Mouse (Mus musculus) liver, postnatal 0 days (tissue): ENCODE measurements around the gene Ucp2. TPM values are rescaled to one million over a fixed set of nuclear protein-coding genes. Genes with fewer than 3 reads are reported as not detected.

Experiments
- ATAC-seq: fragments of 200-750 bp; cut with Nextera tagmentation; 2 replicates; pipeline ENCODE4 v1.8.0; 2017; ENCODE audit warnings: mild to moderate bottlenecking, moderate library complexity
- DNase-seq: peaks from one replicate; pipeline ENCODE4 v3.0.0-alpha.2; 2016
- H3K27ac ChIP-seq: fragments of 300-500 bp; sonication (generic); 2 replicates; pipeline ENCODE4 v1.5.1; 2014; ENCODE audit warnings: antibody characterized with exemption, moderate library complexity, mild to moderate bottlenecking, low read depth
- H3K27me3 ChIP-seq: fragments of 300-500 bp; sonication (generic); 2 replicates; pipeline ENCODE4 v1.6.1; 2014; ENCODE audit warnings: low read length, control low read depth, mixed read lengths; ENCODE audit not compliant: insufficient read depth
- H3K36me3 ChIP-seq: fragments of 300-500 bp; sonication (generic); replicated peaks from 2 replicates; pipeline ENCODE4 v1.6.1; 2014; ENCODE audit warnings: mild to moderate bottlenecking, control low read depth, low read length, moderate library complexity, mixed read lengths; ENCODE audit not compliant: insufficient read depth
- H3K4me1 ChIP-seq: fragments of 300-500 bp; sonication (generic); 2 replicates; pipeline ENCODE4 v1.6.1; 2014; ENCODE audit warnings: antibody characterized with exemption, mild to moderate bottlenecking, control low read depth; ENCODE audit not compliant: insufficient read depth
- H3K4me2 ChIP-seq: fragments of 300-500 bp; sonication (generic); 2 replicates; pipeline ENCODE4 v1.6.1; 2014; ENCODE audit warnings: low read depth, mild to moderate bottlenecking, low read length, moderate library complexity, mixed read lengths
- H3K4me3 ChIP-seq: fragments of 300-500 bp; sonication (generic); 2 replicates; pipeline ENCODE4 v1.5.1; 2014; ENCODE audit warnings: low read depth, low read length
- H3K9ac ChIP-seq: fragments of 300-500 bp; sonication (generic); replicated peaks from 2 replicates; pipeline ENCODE4 v1.6.1; 2014; ENCODE audit warnings: mild to moderate bottlenecking, moderate library complexity
- H3K9me3 ChIP-seq: fragments of 300-500 bp; sonication (generic); 2 replicates; pipeline ENCODE4 v1.6.1; 2016; ENCODE audit warnings: mild to moderate bottlenecking, control low read depth, low read length, mixed read lengths
- CTCF ChIP-seq: sonication (generic); IDR thresholded peaks from 2 replicates; pipeline ENCODE4 v1.5.1; 2016; ENCODE audit warnings: antibody characterized with exemption, low read depth
- EP300 ChIP-seq: IDR thresholded peaks from 2 replicates; pipeline ENCODE4 v1.6.1; 2016; ENCODE audit warnings: antibody characterized with exemption, low read depth, mild to moderate bottlenecking
- WGBS: fragments of 180-500 bp; shearing (Covaris S2); extraction: QIAGEN DNeasy Blood & Tissue Kit; methylation state at CpG from one replicate; pipeline ENCODE4 v1.1.7; 2014; ENCODE audit not compliant: insufficient replicate concordance; 5-methylcytosine and 5-hydroxymethylcytosine counted together
- polyA plus RNA-seq: library from polyadenylated mRNA; unstranded; fragments of >200 nt; fragmentation: Nextera tagmentation; extraction: Ambion mirVana; gene quantifications from 2 replicates; pipeline ENCODE4 v1.2.1, GENCODE M21; 2015

Gene Ucp2
- polyA plus RNA-seq, 1 experiment from 2014 or later: 530 TPM

DNA sequence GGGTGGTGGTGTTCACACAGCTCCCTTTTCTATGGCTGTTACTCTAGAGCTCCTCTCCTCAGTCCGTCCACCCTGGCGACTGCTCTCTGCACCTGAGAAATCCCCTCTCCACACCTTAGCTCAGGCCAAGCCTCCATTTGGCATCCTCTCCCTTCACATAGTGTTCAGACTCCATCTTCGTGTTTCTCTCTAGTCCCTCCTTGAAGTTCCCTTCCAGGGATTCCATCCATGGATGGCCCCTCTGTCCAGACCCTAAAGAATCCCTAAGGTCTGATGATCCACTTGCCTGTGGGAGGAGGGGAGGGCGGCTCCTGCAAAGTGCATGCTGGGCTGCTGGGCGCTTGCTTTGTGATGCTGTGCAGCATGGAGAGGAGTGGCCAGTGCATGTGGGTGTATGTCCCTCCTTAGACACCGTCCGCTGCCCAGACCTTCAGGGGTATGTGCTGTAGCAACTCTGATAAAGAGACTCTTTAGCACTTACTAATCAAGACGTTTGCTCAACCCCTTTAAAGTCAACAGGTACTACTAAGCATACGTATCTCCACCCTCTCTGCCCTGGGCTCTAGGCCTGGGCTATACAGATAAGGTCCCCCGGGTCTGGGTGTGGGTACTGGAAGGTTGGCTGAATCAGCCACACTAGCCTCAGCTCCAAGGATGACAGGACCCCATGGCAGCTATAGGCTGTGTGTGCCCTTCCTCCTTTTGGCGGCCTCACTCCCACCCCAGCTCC lies 26.2 kb upstream of the Ucp2 start:
- Histone ChIP-seq H3K27me3 (no peaks in the 10 kb centered on the region), H3K36me3 (peaks cover 35% of the 10 kb centered on the region), H3K4me1 (peaks cover 67% of the 10 kb centered on the region), H3K27ac (peak overlapping the region; percentile 94), H3K9ac (peak overlapping the region; percentile 75), H3K9me3 (no peaks in the 10 kb centered on the region), H3K4me3 (peak overlapping the region; percentile 43), H3K4me2 (peak overlapping the region; percentile 75)
- ATAC-seq (peak; percentile 90), DNase-seq (peak; percentile 81)
- WGBS: 59% methylated on average over 11 of the region's 11 CpGs
- TF ChIP-seq CTCF (no peak), EP300 (peak; percentile 98)

DNA sequence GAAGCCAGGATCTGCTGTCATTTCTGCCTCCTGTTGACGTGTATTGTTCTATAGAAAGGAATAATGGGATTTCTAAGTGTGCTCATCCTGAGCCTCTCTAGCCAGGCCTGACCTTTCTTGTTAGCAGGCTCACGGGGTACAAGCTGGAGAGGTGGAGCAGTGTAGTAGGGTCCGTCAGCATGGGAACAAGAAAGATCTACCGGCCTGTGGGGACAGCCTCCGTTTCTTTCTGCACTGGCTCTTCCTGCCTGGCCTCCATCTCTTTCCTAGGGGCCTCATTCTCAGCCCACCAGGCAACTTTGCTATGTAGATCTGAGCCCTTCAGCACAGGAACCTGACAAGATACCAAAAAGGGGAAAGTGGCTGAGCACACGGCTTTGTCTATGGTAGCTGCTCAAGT lies 24.4 kb upstream of the Ucp2 start:
- ATAC-seq: no peak
- DNase-seq: no peak
- Histone ChIP-seq H3K27ac (peak overlapping the region; percentile 94), H3K36me3 (peaks cover 22% of the 10 kb centered on the region), H3K9ac (no peak overlapping the region), H3K4me1 (peaks cover 50% of the 10 kb centered on the region), H3K4me3 (no peak overlapping the region), H3K4me2 (no peak overlapping the region), H3K27me3 (no peaks in the 10 kb centered on the region), H3K9me3 (no peaks in the 10 kb centered on the region)
- TF ChIP-seq CTCF: no peak
- TF ChIP-seq EP300: no peak
- WGBS: 92% methylated on average over 6 of the region's 6 CpGs

DNA sequence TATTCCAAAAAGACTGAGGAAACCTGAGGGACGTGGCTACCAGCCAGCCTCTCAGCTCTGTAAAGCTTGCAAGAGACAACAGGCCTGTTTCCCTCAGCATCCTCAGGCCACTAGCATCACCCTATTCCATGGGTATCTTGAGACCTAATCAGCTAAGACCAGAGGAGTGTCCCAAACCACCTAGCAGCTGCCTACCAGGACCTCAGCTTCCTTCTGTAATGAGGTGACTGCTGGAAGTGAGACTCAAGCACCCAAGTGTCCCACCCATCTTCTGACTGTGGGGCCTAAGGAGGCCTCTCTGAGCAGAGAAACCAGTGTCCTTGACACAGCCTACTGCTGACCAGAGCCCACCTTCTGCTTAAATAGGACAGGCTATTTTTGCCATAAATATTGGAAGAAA lies 23.6 kb upstream of the Ucp2 start:
- WGBS: 88% methylated on average over 1 of the region's 1 CpGs
- Histone ChIP-seq H3K27me3 (no peaks in the 10 kb centered on the region), H3K9ac (no peak overlapping the region), H3K4me2 (no peak overlapping the region), H3K9me3 (no peaks in the 10 kb centered on the region), H3K4me3 (no peak overlapping the region), H3K27ac (0 out of 2 replicates have a peak overlapping the region, but pooled peaks have one; percentile 36), H3K4me1 (peaks cover 43% of the 10 kb centered on the region), H3K36me3 (peaks cover 16% of the 10 kb centered on the region)
- DNase-seq (no peak), ATAC-seq (no peak)
- TF ChIP-seq EP300: no peak
- TF ChIP-seq CTCF: no peak

DNA sequence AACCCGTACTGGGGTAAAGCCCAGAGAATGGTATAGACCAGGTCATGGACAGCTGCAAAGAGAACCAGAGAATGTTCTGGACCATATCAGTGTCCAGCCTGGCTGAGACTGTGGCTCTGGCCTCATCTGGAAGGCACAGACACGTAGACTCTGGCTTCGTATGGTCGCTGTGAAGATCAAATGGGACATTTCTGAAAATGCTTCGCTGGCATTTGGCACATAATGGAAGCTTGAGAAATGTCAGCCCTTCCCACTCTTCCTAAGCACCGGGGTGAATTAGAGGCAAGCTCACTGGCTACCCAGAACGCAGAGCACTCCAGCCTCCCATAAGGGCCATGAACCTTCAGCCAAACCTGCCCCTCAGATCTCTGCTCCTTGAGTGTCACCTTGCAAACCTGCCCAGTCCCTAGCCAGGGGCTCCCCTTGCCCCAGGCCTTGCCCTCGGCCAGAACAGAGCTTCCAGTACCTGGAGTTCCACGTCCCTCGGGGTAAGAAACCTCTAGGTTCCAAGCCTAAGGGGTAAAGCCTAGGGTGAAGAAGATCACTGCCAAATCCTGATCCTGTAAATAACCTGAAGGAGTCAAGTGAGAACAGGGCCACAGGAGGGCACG lies 22.2 kb upstream of the Ucp2 start:
- H3K36me3 ChIP-seq: peaks cover 16% of the 10 kb centered on the region
- DNase-seq (no peak), ATAC-seq (no peak)
- H3K9ac ChIP-seq: no peak overlapping the region
- H3K4me2 ChIP-seq: no peak overlapping the region
- no peaks in the 10 kb centered on the region for H3K27me3 ChIP-seq
- H3K9me3 ChIP-seq: no peaks in the 10 kb centered on the region
- no peak overlapping the region for H3K4me3 ChIP-seq
- 88% methylated on average over 11 of the region's 11 CpGs for WGBS
- H3K27ac ChIP-seq: no peak overlapping the region
- H3K4me1 ChIP-seq: peaks cover 36% of the 10 kb centered on the region
- no peak for TF ChIP-seq CTCF
- TF ChIP-seq EP300: no peak

DNA sequence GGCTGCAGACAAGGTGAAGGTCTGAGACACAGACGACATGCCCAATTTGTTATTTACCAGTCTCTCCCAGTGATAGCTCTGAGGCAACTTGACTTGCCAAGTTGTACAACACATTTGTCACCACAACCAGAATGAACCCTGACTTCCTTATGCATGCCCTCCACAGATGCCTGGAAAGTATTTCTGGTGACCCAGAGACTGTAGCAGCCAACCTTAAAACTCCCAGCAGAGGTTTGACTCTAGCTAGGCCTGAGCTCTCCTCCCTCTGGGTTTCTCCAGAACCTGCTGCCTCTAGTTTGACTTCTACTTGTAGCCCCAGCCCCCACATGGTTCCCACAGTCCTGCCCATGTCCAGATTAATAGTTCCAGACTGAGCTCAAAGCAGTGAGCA lies 21.7 kb upstream of the Ucp2 start:
- Histone ChIP-seq H3K9ac (no peak overlapping the region), H3K27ac (no peak overlapping the region), H3K4me2 (no peak overlapping the region), H3K4me3 (no peak overlapping the region), H3K9me3 (no peaks in the 10 kb centered on the region), H3K36me3 (peaks cover 16% of the 10 kb centered on the region), H3K27me3 (no peaks in the 10 kb centered on the region), H3K4me1 (peaks cover 32% of the 10 kb centered on the region)
- TF ChIP-seq EP300 (no peak), CTCF (no peak)
- DNase-seq: no peak
- WGBS: 80% methylated on average over 1 of the region's 1 CpGs
- ATAC-seq: no peak

DNA sequence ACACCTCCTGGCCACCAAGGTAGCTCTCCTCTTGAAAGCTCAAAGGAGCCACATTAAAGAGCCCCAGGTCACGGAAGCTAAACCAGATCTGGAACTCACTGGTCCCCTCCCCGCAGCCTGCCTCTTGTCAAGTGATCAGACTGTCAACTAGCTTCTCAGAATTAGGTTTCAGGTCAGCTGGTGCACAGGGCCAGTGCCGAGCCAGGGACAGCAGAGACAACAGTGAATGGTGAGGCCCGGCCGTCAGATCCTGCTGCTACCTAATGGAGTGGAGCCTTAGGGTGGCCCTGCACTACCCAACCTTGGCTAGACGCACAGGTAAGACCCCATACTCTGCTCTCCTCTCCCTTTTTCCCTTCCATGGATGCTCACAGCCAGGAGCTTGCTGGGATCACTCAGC lies 20.4 kb upstream of the Ucp2 start, which contains the start of gene Ucp3:
Gene Ucp3, plus strand, starts transcription at position 214 of the 400 bp plus-strand sequence.
- DNase-seq: no peak
- Histone ChIP-seq H3K4me1 (peaks cover 23% of the 10 kb centered on the region), H3K27ac (no peak within 1 kb of the TSS), H3K4me3 (no peak within 1 kb of the TSS), H3K27me3 (no peaks in the 10 kb centered on the region), H3K4me2 (no peak within 1 kb of the TSS), H3K36me3 (peaks cover 16% of the 10 kb centered on the region), H3K9me3 (no peaks in the 10 kb centered on the region), H3K9ac (no peak within 1 kb of the TSS)
- no peak for ATAC-seq
- 84% methylated on average over 6 of the region's 6 CpGs for WGBS
- TF ChIP-seq EP300 (no peak), CTCF (no peak)
